In genomic region chr3:88177562-88178345, GRCm38 (mm10) we compare ENCODE assay signal across 8 mouse cellular contexts. TPM values are rescaled to one million over a fixed set of nuclear protein-coding genes. Genes with fewer than 3 reads are reported as not detected.
DNase-seq lines count a peak whose midpoint lies in the region; ATAC-seq and TF ChIP-seq lines count a peak whose summit lies in the region.

No protein-coding gene starts in this region.

- ATAC-seq in forebrain, postnatal 0 days, result peak; percentile 99
- peak; percentile 99 for ATAC-seq in lung, embryonic 15.5 days (ENCODE audit: borderline replicate concordance, extremely low read depth, low FRiP score, low TSS enrichment)

- 0 out of 6 replicates have a peak, but pooled peaks of 1 of the 3 experiments have one; percentile 0 for TF ChIP-seq CTCF in MEL (IDR thresholded peaks at IDR 0.05 in 2 of 3, conservative IDR thresholded peaks at IDR 0.05 in 1 of 3; ENCODE audit: control insufficient read depth in 1 of 3, insufficient read depth in 1 of 3, low read depth in 2 of 3, low read length in 3 of 3, poor library complexity in 1 of 3, severe bottlenecking in 1 of 3)
- TF ChIP-seq CTCF in cerebellum, adult 2 months (IDR thresholded peaks at IDR 0.05; ENCODE audit: borderline replicate concordance, insufficient read depth, low read depth, low read length), result no peak
- no peak for TF ChIP-seq CTCF in forebrain, postnatal 0 days (IDR thresholded peaks at IDR 0.05; ENCODE audit: low read depth)

- no peaks in the 10 kb centered on the region; a peak in 1 of 4 replicates for H3K27me3 ChIP-seq in MEL (ENCODE audit: control insufficient read depth in 1 of 2, insufficient read depth in 2 of 2, low read length in 2 of 2)
- no peaks in the 10 kb centered on the region for H3K27me3 ChIP-seq in cerebellum, adult 2 months (ENCODE audit: control insufficient read depth, insufficient read depth, low read length)
- H3K27me3 ChIP-seq in forebrain, postnatal 0 days (ENCODE audit: insufficient read depth, low read length), result no peaks in the 10 kb centered on the region
- H3K27me3 ChIP-seq in lung, embryonic 15.5 days, result 0 out of 2 replicates have a peak, but pooled peaks cover under 1% of the 10 kb centered on the region

- peaks cover 0 to 14% of the 10 kb centered on the region in 2 experiments for H3K36me3 ChIP-seq in MEL (ENCODE audit: control insufficient read depth in 1 of 2, insufficient read depth in 2 of 2, low read length in 2 of 2)
- no peaks in the 10 kb centered on the region for H3K36me3 ChIP-seq in forebrain, postnatal 0 days (ENCODE audit: insufficient read depth)
- peaks cover 15% of the 10 kb centered on the region; the same call in 1 of the 2 replicates for H3K36me3 ChIP-seq in lung, embryonic 15.5 days

- H3K27ac ChIP-seq in MEL (ENCODE audit: control insufficient read depth, low read depth, low read length), result peak overlapping the region; percentile 98
- peak overlapping the region; percentile 90 for H3K27ac ChIP-seq in cerebellum, adult 2 months (ENCODE audit: insufficient read depth, low read length)
- peak overlapping the region; percentile 96 for H3K27ac ChIP-seq in forebrain, postnatal 0 days (ENCODE audit: low read depth, low read length)
- peak overlapping the region; percentile 97 for H3K27ac ChIP-seq in lung, embryonic 15.5 days

- no peaks in the 10 kb centered on the region for H3K9me3 ChIP-seq in MEL (replicated peaks; ENCODE audit: insufficient read depth, low read length)
- H3K9me3 ChIP-seq in forebrain, postnatal 0 days (ENCODE audit: low read length), result no peaks in the 10 kb centered on the region
- H3K9me3 ChIP-seq in lung, embryonic 15.5 days, result no peaks in the 10 kb centered on the region

- peak overlapping the region; percentile 92 for H3K9ac ChIP-seq in MEL (ENCODE audit: control insufficient read depth, low read depth, low read length, poor library complexity, severe bottlenecking)
- peak overlapping the region; percentile 62 for H3K9ac ChIP-seq in forebrain, postnatal 0 days
- peak overlapping the region; percentile 66 for H3K9ac ChIP-seq in lung, embryonic 15.5 days

- WGBS in cerebellum, adult 2 months, result under 1% methylated on average over 49 of the region's 49 CpGs
- 2% methylated on average over 49 of the region's 49 CpGs for WGBS in forebrain, postnatal 0 days
- WGBS in lung, embryonic 15.5 days, result under 1% methylated on average over 49 of the region's 49 CpGs

- peak in 1 of 2 experiments; percentile 69; a peak in 2 of 4 replicates for TF ChIP-seq EP300 in MEL (IDR thresholded peaks at IDR 0.05; ENCODE audit: low read depth in 1 of 2, low read length in 2 of 2)

- H3K79me2 ChIP-seq in MEL (ENCODE audit: control insufficient read depth, insufficient read depth, low read length, poor library complexity), result peaks cover 9% of the 10 kb centered on the region

- peak; percentile 82 to 87 for TF ChIP-seq POLR2A in MEL (IDR thresholded peaks at IDR 0.05; ENCODE audit: control insufficient read depth in 1 of 2, insufficient read depth in 1 of 2, low read depth in 1 of 2, low read length in 2 of 2, poor library complexity in 1 of 2)
- TF ChIP-seq POLR2A in cerebellum, adult 2 months (IDR thresholded peaks at IDR 0.05; ENCODE audit: borderline replicate concordance, insufficient read depth, low read length), result peak; percentile 63; the same call in 1 of the 2 replicates

- H3K4me3 ChIP-seq in MEL (ENCODE audit: control insufficient read depth in 1 of 2, insufficient read depth in 1 of 2, low read depth in 2 of 2, low read length in 2 of 2), result peak overlapping the region; percentile 72 to 82
- peak overlapping the region; percentile 69 for H3K4me3 ChIP-seq in cerebellum, adult 2 months (replicated peaks; ENCODE audit: insufficient read depth, low read depth, low read length)
- H3K4me3 ChIP-seq in forebrain, postnatal 0 days (ENCODE audit: low read depth, low read length), result peak overlapping the region; percentile 47
- H3K4me3 ChIP-seq in lung, embryonic 15.5 days, result peak overlapping the region; percentile 59

- peak overlapping the region; percentile 66 for H3K4me2 ChIP-seq in forebrain, postnatal 0 days (ENCODE audit: low read depth)
- peak overlapping the region; percentile 61 for H3K4me2 ChIP-seq in lung, embryonic 15.5 days

- peaks cover 4 to 7% of the 10 kb centered on the region in 2 experiments for H3K4me1 ChIP-seq in MEL (ENCODE audit: control insufficient read depth in 1 of 2, insufficient read depth in 2 of 2, low read length in 2 of 2)
- H3K4me1 ChIP-seq in cerebellum, adult 2 months (ENCODE audit: control insufficient read depth, insufficient read depth, low read length), result peaks cover 14% of the 10 kb centered on the region
- peaks cover 6% of the 10 kb centered on the region; the same call in 1 of the 2 replicates for H3K4me1 ChIP-seq in forebrain, postnatal 0 days (ENCODE audit: insufficient read depth)
- H3K4me1 ChIP-seq in lung, embryonic 15.5 days, result peaks cover 5% of the 10 kb centered on the region; the same call in 1 of the 2 replicates

- TF ChIP-seq RAD21 in MEL (IDR thresholded peaks at IDR 0.05; ENCODE audit: low read depth, low read length), result no peak

- DNase-seq in MEL (ENCODE audit: low read depth, low spot score), result peak; percentile 100
- DNase-seq in cerebellum, adult 2 months, result peak; percentile 99 to 100
- DNase-seq in forebrain, postnatal 0 days, result peak; percentile 99
- peak; percentile 99 for DNase-seq in heart, postnatal 4 days
- peak; percentile 100 for DNase-seq in layer of hippocampus, adult 8-10 months (ENCODE audit: low spot score in 2 of 2)
- DNase-seq in ovary, adult 18-20 months (ENCODE audit: low spot score), result peak; percentile 100
- DNase-seq in thymus, postnatal 0 days (ENCODE audit: low spot score), result peak; percentile 99

TF ChIP-seq in MEL, 35 proteins besides CTCF, POLR2A, EP300 and RAD21 (continues in another document):
- TF ChIP-seq KAT2A (conservative IDR thresholded peaks at IDR 0.05; ENCODE audit: low read depth, low read length) (peak; percentile 80), RCOR1 (IDR thresholded peaks at IDR 0.05; ENCODE audit: low read depth, low read length) (peak; percentile 72), USF2 (IDR thresholded peaks at IDR 0.05; ENCODE audit: borderline replicate concordance in 1 of 2, insufficient read depth in 1 of 2, low read depth in 1 of 2, low read length in 2 of 2) (peak; percentile 89 to 98), MEF2A (IDR thresholded peaks at IDR 0.05; ENCODE audit: extremely low read depth, insufficient replicate concordance, low read depth, low read length, poor library complexity, severe bottlenecking) (0 out of 2 replicates have a peak, but pooled peaks have one; percentile 11), BHLHE40 (IDR thresholded peaks at IDR 0.05; ENCODE audit: borderline replicate concordance, low read depth, low read length) (peak; percentile 96), HCFC1 (IDR thresholded peaks at IDR 0.05; ENCODE audit: low read depth, low read length) (peak; percentile 91), POLR2AphosphoS5 (IDR thresholded peaks at IDR 0.05; ENCODE audit: borderline replicate concordance, low read depth, low read length) (peak; percentile 77; the same call in 1 of the 2 replicates), JUND (IDR thresholded peaks at IDR 0.05; ENCODE audit: low read depth, low read length) (no peak), MYC (IDR thresholded peaks at IDR 0.05; ENCODE audit: low read depth, low read length) (peak; percentile 100), USF1 (IDR thresholded peaks at IDR 0.05; ENCODE audit: low read depth, low read length) (peak; percentile 99), MAZ (IDR thresholded peaks at IDR 0.05; ENCODE audit: low read depth, low read length) (peak; percentile 93), MYB (IDR thresholded peaks at IDR 0.05; ENCODE audit: low read depth, low read length) (peak; percentile 76), ZKSCAN1 (IDR thresholded peaks at IDR 0.05; ENCODE audit: low read depth, low read length) (peak; percentile 18; the same call in 1 of the 2 replicates), ZMIZ1 (IDR thresholded peaks at IDR 0.05; ENCODE audit: low read depth, low read length) (peak; percentile 68), SIN3A (IDR thresholded peaks at IDR 0.05; ENCODE audit: low read length) (peak; percentile 93), NELFE (IDR thresholded peaks at IDR 0.05; ENCODE audit: low read depth, low read length) (peak; percentile 78), GATA1 (IDR thresholded peaks at IDR 0.05; ENCODE audit: low read depth, low read length) (no peak), MXI1 (IDR thresholded peaks at IDR 0.05; ENCODE audit: low read depth, low read length) (peak; percentile 100), TAL1 (IDR thresholded peaks at IDR 0.05; ENCODE audit: low read length) (no peak), ZNF384 (IDR thresholded peaks at IDR 0.05; ENCODE audit: low read depth, low read length) (no peak), CHD2 (IDR thresholded peaks at IDR 0.05; ENCODE audit: low read length) (peak; percentile 72), ETS1 (IDR thresholded peaks at IDR 0.05; ENCODE audit: low read depth, low read length) (peak; percentile 79), ELF1 (IDR thresholded peaks at IDR 0.05; ENCODE audit: low read depth, low read length) (peak; percentile 91), UBTF (IDR thresholded peaks at IDR 0.05; ENCODE audit: borderline replicate concordance, insufficient read depth, low read depth, low read length) (no peak), NRF1 (IDR thresholded peaks at IDR 0.05; ENCODE audit: insufficient read depth, low read depth, low read length, poor library complexity, severe bottlenecking) (peak; percentile 94), MAFK (IDR thresholded peaks at IDR 0.05; ENCODE audit: borderline replicate concordance, low read depth, low read length) (no peak), GABPA (IDR thresholded peaks at IDR 0.05; ENCODE audit: low read depth, low read length) (no peak), TCF12 (IDR thresholded peaks at IDR 0.05; ENCODE audit: low read depth, low read length) (peak; percentile 70), MAX (IDR thresholded peaks at IDR 0.05; ENCODE audit: low read length) (peak; percentile 100)

RNA-seq across cellular contexts. Expression of gene Mef2d, which starts 35.6 kb away (rescaled TPM):
- 16.2 and 16.9 TPM in 2 replicates for total RNA-seq in MEL (2012; rRNA removed)
- polyA plus RNA-seq in MEL (2012; ENCODE audit: insufficient read depth in 1 of 2, insufficient read length in 2 of 2, low read depth in 1 of 2, low replicate concordance in 2 of 2, missing spikeins in 1 of 2), result 100 to 1,000 TPM in 1 of 2 experiments, 10 to 100 TPM in 1; 71.4 to 117 TPM
- 102 and 116 TPM in 2 replicates for polyA plus RNA-seq in cerebellum, adult 2 months (2012; rRNA removed)
- 45.0 and 53.0 TPM in 2 replicates for total RNA-seq in forebrain, postnatal 0 days (2014; rRNA removed)
- polyA plus RNA-seq in forebrain, postnatal 0 days (2015; fragmentation: Nextera tagmentation; extraction: Ambion mirVana), result 30.9 and 34.0 TPM in 2 replicates
- 100 to 1,000 TPM; 115 to 120 TPM for total RNA-seq in heart, postnatal 4 days (2021)
- 100 to 1,000 TPM; 189 to 206 (median 196) TPM for total RNA-seq in layer of hippocampus, adult 8-10 months (2022)
- polyA plus RNA-seq in lung, embryonic 15.5 days (2015; fragmentation: Nextera tagmentation; extraction: Ambion mirVana), result 16.7 and 20.4 TPM in 2 replicates
- 32.0 and 32.2 TPM in 2 replicates for polyA plus RNA-seq in thymus, postnatal 0 days (2015; fragmentation: Nextera tagmentation; extraction: Ambion mirVana)

Comparison
In these comparisons a context has a peak if more than half of its experiments do, and no peak if none do; other contexts are left out.
1. Peak in every context shown above with its lines: DNase-seq, ATAC-seq, H3K4me3 ChIP-seq and H3K27ac ChIP-seq.